Mouse (Mus musculus) heart, postnatal 0 days (tissue): ENCODE data around the gene Atrnl1.

Source experiments
- CTCF ChIP-seq: IDR thresholded peaks from 2 replicates; pipeline ENCODE4 v1.5.1; 2016; ENCODE audit warnings: antibody characterized with exemption, control low read depth, low read depth
- EP300 ChIP-seq: IDR thresholded peaks from 2 replicates; pipeline ENCODE4 v1.6.1; 2016; ENCODE audit warnings: antibody characterized with exemption, low read depth

GRCm38 (mm10) chr19:58120661-58121060 is 509.8 kb downstream of the Atrnl1 start:
- no peak for TF ChIP-seq CTCF
- no peak for TF ChIP-seq EP300
